Mouse (Mus musculus) liver, embryonic 12.5 days (tissue): ENCODE measurements around the gene Gm13420. TPM values are rescaled to one million over a fixed set of nuclear protein-coding genes. Genes with fewer than 3 reads are reported as not detected.

Source experiments
- ATAC-seq: fragments of 200-750 bp; cut with Nextera tagmentation; 2 replicates; pipeline ENCODE4 v1.8.0; 2017; ENCODE audit warnings: moderate number of reproducible peaks, mild to moderate bottlenecking, moderate library complexity
- H3K27ac ChIP-seq: fragments of 300-500 bp; sonication (generic); 2 replicates; pipeline ENCODE4 v1.5.1; 2016; ENCODE audit warnings: mild to moderate bottlenecking
- H3K27me3 ChIP-seq: fragments of 300-500 bp; sonication (generic); replicated peaks from 2 replicates; pipeline ENCODE4 v1.6.1; 2016; ENCODE audit warnings: mild to moderate bottlenecking, moderate library complexity
- H3K36me3 ChIP-seq: fragments of 300-500 bp; sonication (generic); 2 replicates; pipeline ENCODE4 v1.6.1; 2016; ENCODE audit warnings: mild to moderate bottlenecking, moderate library complexity
- H3K4me1 ChIP-seq: fragments of 300-500 bp; sonication (generic); 2 replicates; pipeline ENCODE4 v1.6.1; 2016
- H3K4me2 ChIP-seq: fragments of 300-500 bp; sonication (generic); 2 replicates; pipeline ENCODE4 v1.6.1; 2016; ENCODE audit warnings: mild to moderate bottlenecking, moderate library complexity
- H3K4me3 ChIP-seq: fragments of 300-500 bp; sonication (generic); 2 replicates; pipeline ENCODE4 v1.5.1; 2016; ENCODE audit warnings: mild to moderate bottlenecking, moderate library complexity
- H3K9ac ChIP-seq: fragments of 300-500 bp; sonication (generic); 2 replicates; pipeline ENCODE4 v1.6.1; 2016; ENCODE audit warnings: mild to moderate bottlenecking, moderate library complexity
- H3K9me3 ChIP-seq: fragments of 300-500 bp; sonication (generic); replicated peaks from 2 replicates; pipeline ENCODE4 v1.6.1; 2016; ENCODE audit warnings: mild to moderate bottlenecking, moderate library complexity
- WGBS: fragments of 180-500 bp; shearing (Covaris S2); methylation state at CpG from one replicate; pipeline ENCODE4 v1.1.7; 2016; ENCODE audit not compliant: insufficient replicate concordance; 5-methylcytosine and 5-hydroxymethylcytosine counted together
- polyA plus RNA-seq: library from polyadenylated mRNA; unstranded; fragments of >200 nt; fragmentation: Nextera tagmentation; extraction: Ambion mirVana; gene quantifications from 2 replicates; pipeline ENCODE4 v1.2.1, GENCODE M21; 2016

The Gm13420 gene
- polyA plus RNA-seq, 1 experiment from 2014 or later: 0.41 TPM

GRCm38 (mm10) chr2:29767976-29768709 is 16.7 kb upstream of the Gm13420 start:
- H3K4me1 ChIP-seq: peaks cover 10% of the 10 kb centered on the region
- H3K36me3 ChIP-seq: no peaks in the 10 kb centered on the region
- H3K27me3 ChIP-seq: peaks cover 18% of the 10 kb centered on the region
- H3K4me2 ChIP-seq: no peak overlapping the region
- no peak for ATAC-seq
- 47% methylated on average over 11 of the region's 11 CpGs for WGBS
- H3K9ac ChIP-seq: no peak overlapping the region
- H3K9me3 ChIP-seq: no peaks in the 10 kb centered on the region
- no peak overlapping the region for H3K4me3 ChIP-seq
- H3K27ac ChIP-seq: no peak overlapping the region

GRCm38 (mm10) chr2:29764831-29765230 is 13.3 kb upstream of the Gm13420 start:
- H3K36me3 ChIP-seq: no peaks in the 10 kb centered on the region
- no peak overlapping the region for H3K9ac ChIP-seq
- H3K27ac ChIP-seq: no peak overlapping the region
- H3K4me1 ChIP-seq: no peaks in the 10 kb centered on the region
- H3K4me2 ChIP-seq: no peak overlapping the region
- H3K9me3 ChIP-seq: no peaks in the 10 kb centered on the region
- 0 out of 2 replicates have a peak, but pooled peaks have one; percentile 57 for ATAC-seq
- no peak overlapping the region for H3K4me3 ChIP-seq
- WGBS: 8% methylated on average over 1 of the region's 1 CpGs
- H3K27me3 ChIP-seq: peaks cover 39% of the 10 kb centered on the region

- H3K4me3 ChIP-seq: no peak overlapping the region
- no peak overlapping the region for H3K27ac ChIP-seq
- H3K36me3 ChIP-seq: no peaks in the 10 kb centered on the region
- no peaks in the 10 kb centered on the region; the same call in 1 of the 2 replicates for H3K4me1 ChIP-seq
- no peak overlapping the region for H3K4me2 ChIP-seq
- no peaks in the 10 kb centered on the region for H3K9me3 ChIP-seq
- no peak overlapping the region for H3K9ac ChIP-seq
- peaks cover 44% of the 10 kb centered on the region for H3K27me3 ChIP-seq
- no peak for ATAC-seq
Observed at GRCm38 (mm10) chr2:29755693-29756092, 4.2 kb upstream of the Gm13420 start.

GRCm38 (mm10) chr2:29752397-29752796 is 912 bp upstream of the Gm13420 start:
- H3K4me1 ChIP-seq: peaks cover 2% of the 10 kb centered on the region
- peaks cover 75% of the 10 kb centered on the region for H3K27me3 ChIP-seq
- H3K9ac ChIP-seq: no peak overlapping the region
- H3K4me3 ChIP-seq: no peak overlapping the region
- ATAC-seq: no peak
- no peak overlapping the region for H3K27ac ChIP-seq
- WGBS: 66% methylated on average over 5 of the region's 5 CpGs
- no peaks in the 10 kb centered on the region for H3K36me3 ChIP-seq
- H3K4me2 ChIP-seq: no peak overlapping the region
- H3K9me3 ChIP-seq: no peaks in the 10 kb centered on the region

GRCm38 (mm10) chr2:29748499-29748898 is 3.0 kb downstream of the Gm13420 start:
- WGBS: 69% methylated on average over 4 of the region's 4 CpGs
- H3K9ac ChIP-seq: no peak overlapping the region
- no peak for ATAC-seq
- H3K4me3 ChIP-seq: no peak overlapping the region
- H3K4me1 ChIP-seq: peaks cover 7% of the 10 kb centered on the region
- H3K9me3 ChIP-seq: no peaks in the 10 kb centered on the region
- H3K27ac ChIP-seq: no peak overlapping the region
- H3K36me3 ChIP-seq: no peaks in the 10 kb centered on the region
- no peak overlapping the region for H3K4me2 ChIP-seq
- H3K27me3 ChIP-seq: peaks cover 89% of the 10 kb centered on the region

- H3K27ac ChIP-seq: no peak overlapping the region
- WGBS: 40% methylated on average over 5 of the region's 5 CpGs
- no peak overlapping the region for H3K4me2 ChIP-seq
- H3K36me3 ChIP-seq: no peaks in the 10 kb centered on the region
- H3K4me1 ChIP-seq: peaks cover 7% of the 10 kb centered on the region
- no peak overlapping the region for H3K4me3 ChIP-seq
- peaks cover 83% of the 10 kb centered on the region for H3K27me3 ChIP-seq
- ATAC-seq: no peak
- no peak overlapping the region for H3K9ac ChIP-seq
- H3K9me3 ChIP-seq: no peaks in the 10 kb centered on the region
Observed at GRCm38 (mm10) chr2:29747852-29748251, 3.6 kb downstream of the Gm13420 start.

- H3K27ac ChIP-seq: no peak overlapping the region
- H3K4me3 ChIP-seq: peak overlapping the region; percentile 23; the same call in 1 of the 2 replicates
- H3K36me3 ChIP-seq: no peaks in the 10 kb centered on the region
- peak overlapping the region; percentile 52 for H3K4me2 ChIP-seq
- H3K9ac ChIP-seq: no peak overlapping the region
- H3K27me3 ChIP-seq: peaks cover 77% of the 10 kb centered on the region
- H3K4me1 ChIP-seq: peaks cover 7% of the 10 kb centered on the region
- WGBS: 14% methylated on average over 39 of the region's 50 CpGs
- H3K9me3 ChIP-seq: no peaks in the 10 kb centered on the region
- no peak for ATAC-seq
Observed at GRCm38 (mm10) chr2:29747188-29747782, 4.2 kb downstream of the Gm13420 start.

- H3K4me3 ChIP-seq: no peak overlapping the region
- ATAC-seq: no peak
- H3K27me3 ChIP-seq: peaks cover 47% of the 10 kb centered on the region
- no peak overlapping the region for H3K27ac ChIP-seq
- peaks cover 7% of the 10 kb centered on the region; the same call in 1 of the 2 replicates for H3K36me3 ChIP-seq
- H3K9me3 ChIP-seq: no peaks in the 10 kb centered on the region
- whole genome bisulfite sequencing: 79% methylated on average over 6 of the region's 6 CpGs
- H3K4me2 ChIP-seq: no peak overlapping the region
- no peak overlapping the region for H3K9ac ChIP-seq
- peaks cover 13% of the 10 kb centered on the region for H3K4me1 ChIP-seq
Observed at GRCm38 (mm10) chr2:29744256-29744655, 7.2 kb downstream of the Gm13420 start.

GRCm38 (mm10) chr2:29741207-29741606 is 10.3 kb downstream of the Gm13420 start:
- Histone ChIP-seq H3K4me3 (no peak overlapping the region), H3K9ac (no peak overlapping the region), H3K27ac (no peak overlapping the region), H3K36me3 (peaks cover 37% of the 10 kb centered on the region), H3K4me2 (no peak overlapping the region), H3K27me3 (peaks cover 16% of the 10 kb centered on the region), H3K9me3 (no peaks in the 10 kb centered on the region), H3K4me1 (peaks cover 19% of the 10 kb centered on the region; the same call in 1 of the 2 replicates)
- 77% methylated on average over 6 of the region's 6 CpGs for WGBS
- ATAC-seq: no peak

GRCm38 (mm10) chr2:29739368-29739767 is 12.1 kb downstream of the Gm13420 start:
- Histone ChIP-seq H3K9ac (no peak overlapping the region), H3K36me3 (peaks cover 55% of the 10 kb centered on the region), H3K27ac (peak overlapping the region; percentile 59), H3K4me1 (peaks cover 19% of the 10 kb centered on the region; the same call in 1 of the 2 replicates), H3K4me3 (no peak overlapping the region), H3K9me3 (no peaks in the 10 kb centered on the region), H3K27me3 (no peaks in the 10 kb centered on the region), H3K4me2 (no peak overlapping the region)
- 32% methylated on average over 5 of the region's 5 CpGs for WGBS
- ATAC-seq: no peak

GRCm38 (mm10) chr2:29738799-29739198 is 12.7 kb downstream of the Gm13420 start:
- WGBS: 78% methylated on average over 4 of the region's 4 CpGs
- ATAC-seq: no peak
- no peak overlapping the region for H3K4me3 ChIP-seq
- peaks cover 19% of the 10 kb centered on the region; the same call in 1 of the 2 replicates for H3K4me1 ChIP-seq
- H3K9me3 ChIP-seq: no peaks in the 10 kb centered on the region
- H3K4me2 ChIP-seq: no peak overlapping the region
- H3K27ac ChIP-seq: peak overlapping the region; percentile 56; the same call in 1 of the 2 replicates
- no peaks in the 10 kb centered on the region for H3K27me3 ChIP-seq
- no peak overlapping the region for H3K9ac ChIP-seq
- peaks cover 61% of the 10 kb centered on the region for H3K36me3 ChIP-seq

GRCm38 (mm10) chr2:29737209-29737925 is 14.1 kb downstream of the Gm13420 start:
- WGBS: 78% methylated on average over 12 of the region's 12 CpGs
- ATAC-seq: no peak
- Histone ChIP-seq H3K27ac (peak overlapping the region; percentile 9; the same call in 1 of the 2 replicates), H3K27me3 (no peaks in the 10 kb centered on the region), H3K4me1 (peaks cover 19% of the 10 kb centered on the region; the same call in 1 of the 2 replicates), H3K9ac (no peak overlapping the region), H3K4me3 (no peak overlapping the region), H3K4me2 (no peak overlapping the region), H3K36me3 (peaks cover 75% of the 10 kb centered on the region), H3K9me3 (no peaks in the 10 kb centered on the region)
